Mouse (Mus musculus): ENCODE data around the gene Itgav.
"Not testable (repeated sequence)": the region's sequence is repeated elsewhere in the genome, so short reads cannot be mapped to it uniquely, and the experiment has no call there.

Itgav gene

GRCm38 (mm10) chr2:83709896-83710524, 14.2 kb upstream of the Itgav start:
- intact Hi-C loops (cut with DNase I): no loop called here

DNA sequence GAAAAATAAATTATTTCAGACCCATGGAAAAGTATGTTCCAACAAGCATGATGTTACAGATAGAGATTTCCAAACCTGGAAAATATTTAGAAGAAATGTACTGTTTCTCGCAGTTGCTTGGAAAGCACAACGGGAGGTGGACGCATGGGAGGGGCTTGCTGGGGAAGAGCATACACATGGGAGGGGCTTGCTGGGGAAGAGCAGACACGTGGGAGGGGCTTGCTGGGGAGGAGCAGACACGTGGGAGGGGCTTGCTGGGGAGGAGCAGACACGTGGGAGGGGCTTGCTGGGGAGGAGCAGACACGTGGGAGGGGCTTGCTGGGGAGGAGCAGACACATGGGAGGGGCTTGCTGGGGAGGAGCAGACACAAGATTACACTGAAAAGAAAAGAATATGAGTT, 10.9 kb upstream of the Itgav start:
- intact Hi-C loops (cut with DNase I): not testable (repeated sequence)

DNA sequence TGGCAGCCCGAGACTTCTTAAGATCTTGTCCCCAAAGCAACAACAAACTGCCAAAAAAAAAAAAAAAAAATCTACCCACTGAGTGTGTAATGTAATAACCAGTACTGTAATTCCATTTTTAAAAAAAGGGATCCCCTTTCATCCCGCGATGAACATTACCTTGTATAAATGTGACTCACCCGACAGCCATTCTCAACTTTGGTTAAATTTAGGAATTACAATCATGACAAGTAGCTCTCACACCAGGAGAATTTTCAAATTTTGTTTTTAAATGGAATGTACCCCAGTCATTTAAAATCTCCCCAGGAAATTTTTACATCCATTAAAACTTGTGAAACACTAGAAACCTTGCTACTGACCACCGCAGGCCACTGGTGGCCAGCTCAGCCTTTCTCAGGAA, 10.3 kb upstream of the Itgav start:
- intact Hi-C loops (cut with DNase I): loop anchor here (1.0 kb wide), 1 partner anchor 10 kb away; the partner anchor contains the start of gene Itgav

GRCm38 (mm10) chr2:83714783-83715182, 9.4 kb upstream of the Itgav start:
- intact Hi-C loops (cut with DNase I): loop anchor here (1.0 kb wide), 1 partner anchor 10 kb away; the partner anchor contains the start of gene Itgav

- intact Hi-C loops (cut with DNase I): no loop called here
Measured at GRCm38 (mm10) chr2:83718341-83718740, 5.9 kb upstream of the Itgav start.

DNA sequence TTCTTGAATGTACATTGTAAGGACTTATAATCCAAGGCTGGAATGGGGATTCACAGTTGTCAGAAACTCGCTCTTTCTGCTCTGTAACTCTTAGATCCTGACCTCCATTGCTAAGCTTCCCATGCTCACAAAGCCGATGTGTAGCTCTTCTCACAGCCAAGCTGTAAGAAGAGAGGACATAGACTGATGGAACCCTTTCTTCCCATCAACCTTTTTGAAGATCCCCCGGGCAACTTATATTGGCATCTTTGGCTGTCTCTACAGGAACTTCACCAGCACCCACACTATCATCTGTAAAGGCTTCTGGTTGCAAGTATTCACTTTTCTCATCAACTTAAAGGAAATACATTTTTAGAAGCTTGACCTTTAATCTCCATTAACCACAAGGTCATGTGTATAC, 2.6 kb upstream of the Itgav start:
- intact Hi-C loops (cut with DNase I): loop anchor here (5.0 kb wide), 1 partner anchor 51 kb away; no protein-coding TSS in a partner anchor

DNA sequence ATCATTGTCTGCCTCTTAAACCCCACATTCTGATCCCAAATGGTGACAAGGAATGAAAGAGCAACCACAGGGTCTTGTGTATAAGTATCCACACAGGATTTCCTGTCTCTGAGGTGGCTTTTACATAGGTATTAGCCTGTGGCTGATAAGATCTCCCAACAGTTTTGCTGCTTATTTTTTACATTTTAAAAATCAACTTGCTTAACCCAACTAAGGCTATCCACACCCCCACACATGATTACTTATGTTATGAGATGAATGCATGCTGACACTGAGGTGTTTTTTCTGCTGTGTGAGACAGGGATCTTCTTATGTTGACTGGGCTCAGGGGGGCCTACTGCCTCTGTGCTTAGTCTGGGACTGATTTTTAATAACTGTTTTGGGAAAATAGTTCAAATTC, 1.3 kb upstream of the Itgav start:
- intact Hi-C loops (cut with DNase I): loop anchor here (5.0 kb wide), 1 partner anchor 49 kb away; no protein-coding TSS in a partner anchor

DNA sequence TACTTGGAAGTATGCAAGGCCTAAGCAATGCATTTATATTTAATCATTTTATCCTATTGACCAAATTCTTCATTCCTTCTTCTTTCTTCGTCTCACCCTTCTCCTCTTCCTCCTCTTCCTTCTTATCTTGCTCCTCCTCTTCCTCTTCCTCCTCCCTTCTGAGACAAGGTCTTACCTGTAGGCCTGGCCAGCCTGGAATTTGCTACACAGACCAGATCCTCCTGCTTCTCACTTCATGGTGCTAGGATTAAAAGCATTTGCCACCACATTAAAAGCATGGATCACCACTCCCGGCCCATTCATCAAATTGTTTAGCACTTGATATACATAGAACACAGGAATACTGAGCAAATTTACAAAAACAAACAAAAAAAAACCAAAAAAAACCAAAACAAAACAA, 851 bp upstream of the Itgav start:
- intact Hi-C loops (cut with DNase I): loop anchor here (5.0 kb wide), 1 partner anchor 49 kb away; no protein-coding TSS in a partner anchor

DNA sequence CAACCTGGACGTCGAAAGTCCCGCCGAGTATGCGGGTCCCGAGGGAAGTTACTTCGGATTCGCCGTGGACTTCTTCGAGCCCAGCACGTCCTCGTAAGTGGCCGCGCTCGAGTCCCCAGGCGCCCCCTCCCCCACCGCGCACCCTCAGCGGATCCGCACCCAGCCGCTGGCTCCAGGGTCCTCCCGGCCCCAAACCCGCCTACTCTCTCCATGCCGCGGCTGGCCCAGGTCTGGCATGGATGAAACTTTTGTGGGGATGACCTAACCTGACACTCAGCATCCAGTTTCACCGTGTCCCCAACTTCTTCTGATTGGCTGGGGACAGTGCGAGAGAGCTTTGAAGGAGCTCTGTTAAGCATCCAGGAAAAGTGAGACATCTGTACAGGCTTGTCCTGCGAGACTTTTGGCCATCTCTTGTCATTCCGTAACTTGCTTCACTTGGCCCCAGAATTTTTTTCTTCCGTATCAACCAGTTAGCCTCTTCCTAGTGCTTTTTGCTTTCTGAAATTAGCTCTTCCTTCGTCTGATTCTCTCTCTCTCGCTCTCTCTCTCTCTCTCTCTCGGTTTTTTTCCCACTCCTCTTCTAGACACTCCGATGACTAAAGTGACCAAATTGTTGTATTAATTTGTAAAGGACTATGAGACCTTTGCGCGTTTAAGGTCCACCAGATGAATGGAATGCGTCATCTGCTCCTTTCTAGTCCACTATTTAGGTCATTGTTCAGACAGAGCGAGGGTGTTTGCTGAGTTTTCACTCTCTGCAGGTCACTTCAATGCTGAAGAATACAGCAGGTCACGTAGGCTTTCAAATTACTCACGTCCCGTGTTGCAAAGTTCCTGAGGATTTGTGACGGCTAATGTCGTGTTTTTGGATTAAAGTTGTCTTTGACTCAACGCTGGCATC, 882 bp downstream of the Itgav start:
- intact Hi-C loops (cut with DNase I): loop anchor here (1.0 to 5.0 kb wide), 2 partner anchors 11 to 47 kb away; no protein-coding TSS in a partner anchor

DNA sequence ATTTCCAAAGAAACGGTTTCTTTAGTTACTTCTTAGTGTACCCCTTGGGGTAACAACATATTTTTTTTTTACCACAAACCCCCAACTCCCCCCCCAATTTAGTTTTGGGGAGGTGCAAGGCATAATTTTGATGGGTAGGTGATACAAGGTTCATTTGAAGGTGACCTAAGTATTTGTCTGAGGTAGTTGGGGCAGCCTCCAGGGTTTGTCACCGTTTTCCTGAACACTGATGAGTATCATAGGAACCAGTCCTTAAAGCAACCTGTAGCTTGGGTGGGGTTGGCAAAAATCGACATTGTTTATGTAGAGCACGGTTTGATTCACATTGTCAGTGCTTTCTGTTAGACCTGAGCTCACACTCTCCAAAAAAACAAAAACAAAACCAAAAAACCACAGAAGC, 1.6 kb downstream of the Itgav start:
- intact Hi-C loops (cut with DNase I): no loop called here

DNA sequence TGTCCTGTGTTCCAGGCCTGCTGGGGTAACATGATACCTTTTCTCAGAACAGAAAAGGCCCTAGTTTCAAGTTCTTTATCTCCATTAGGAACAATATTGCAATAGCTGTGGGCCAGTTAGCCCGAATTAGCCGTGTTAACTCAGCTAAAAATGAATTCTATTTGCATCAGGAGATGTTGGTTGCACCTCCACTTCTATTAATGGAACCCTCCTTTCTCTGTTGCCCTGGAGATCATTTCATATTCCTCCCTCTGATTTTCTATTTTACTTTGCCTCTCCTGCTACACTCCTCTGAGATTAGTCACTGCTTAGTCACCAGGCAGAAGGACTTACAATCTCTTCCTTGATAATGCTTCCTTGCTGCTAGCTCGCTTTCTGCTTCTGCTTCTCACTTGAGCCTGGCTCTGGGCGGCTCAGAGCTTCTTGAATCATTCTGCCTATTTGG, 4.1 kb downstream of the Itgav start:
- intact Hi-C loops (cut with DNase I): no loop called here

DNA sequence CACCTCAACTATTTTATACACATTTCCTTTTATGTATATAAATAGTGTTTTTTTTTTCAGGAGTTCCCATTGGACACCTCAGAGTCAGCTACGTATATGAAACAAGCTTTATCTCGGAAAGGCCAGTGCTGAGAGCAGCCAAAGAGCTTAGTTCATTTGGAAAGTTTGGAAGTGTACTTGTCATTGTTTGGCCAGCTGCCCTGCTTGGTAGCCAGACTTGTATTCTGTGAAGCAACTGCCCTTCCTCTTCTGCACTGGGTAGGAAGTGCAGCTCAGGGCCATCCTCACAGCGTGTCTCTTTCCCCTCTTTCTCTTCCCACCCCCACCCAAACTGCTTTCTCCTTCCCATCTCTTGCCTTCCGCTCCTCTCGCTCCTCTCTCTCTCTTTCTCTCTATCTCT, 5.1 kb downstream of the Itgav start:
- intact Hi-C loops (cut with DNase I): no loop called here

- intact Hi-C loops (cut with DNase I): no loop called here
Measured at GRCm38 (mm10) chr2:83732896-83733295, 8.7 kb downstream of the Itgav start.

DNA sequence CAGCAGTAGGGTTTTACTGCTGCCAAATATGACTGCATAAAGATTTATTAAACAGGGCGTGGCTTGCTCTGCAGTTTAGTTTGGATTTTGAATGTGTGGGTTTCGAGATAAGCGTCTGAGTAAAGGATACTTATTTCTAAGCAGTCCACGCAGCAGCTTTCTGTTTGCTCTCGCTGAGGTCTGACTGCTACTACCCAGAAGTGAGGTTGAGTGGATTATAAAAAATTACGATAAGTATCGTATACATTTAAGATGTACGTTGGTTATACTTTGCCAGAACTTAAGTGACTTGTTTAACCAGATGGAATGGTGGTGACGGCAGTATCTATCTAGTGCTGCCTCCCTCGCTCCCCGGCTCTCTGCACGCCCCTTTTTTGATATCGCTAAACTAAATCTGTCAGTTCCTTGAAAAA, 9.8 kb downstream of the Itgav start:
- intact Hi-C loops (cut with DNase I): no loop called here

- intact Hi-C loops (cut with DNase I): no loop called here
Measured at GRCm38 (mm10) chr2:83735276-83735675, 11.1 kb downstream of the Itgav start.

DNA sequence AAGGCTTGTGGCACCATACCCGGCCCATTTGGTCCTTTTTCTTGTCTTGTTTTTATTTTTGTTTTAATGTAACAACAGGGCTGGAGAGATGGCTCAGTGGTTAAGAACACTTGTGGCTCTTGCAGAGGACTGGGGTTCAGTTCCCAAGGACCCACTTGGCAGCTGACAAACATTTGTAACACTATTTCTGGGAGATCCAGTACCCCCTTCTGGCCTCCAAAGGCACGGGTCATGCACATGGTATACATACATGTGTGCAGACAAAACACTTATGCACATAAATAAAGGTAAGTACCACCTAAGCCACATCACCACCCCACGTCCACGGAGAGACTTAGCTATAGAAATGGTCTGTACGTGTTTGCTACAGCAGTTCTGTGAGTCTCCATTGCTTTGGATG, 12.6 kb downstream of the Itgav start:
- intact Hi-C loops (cut with DNase I): no loop called here

DNA sequence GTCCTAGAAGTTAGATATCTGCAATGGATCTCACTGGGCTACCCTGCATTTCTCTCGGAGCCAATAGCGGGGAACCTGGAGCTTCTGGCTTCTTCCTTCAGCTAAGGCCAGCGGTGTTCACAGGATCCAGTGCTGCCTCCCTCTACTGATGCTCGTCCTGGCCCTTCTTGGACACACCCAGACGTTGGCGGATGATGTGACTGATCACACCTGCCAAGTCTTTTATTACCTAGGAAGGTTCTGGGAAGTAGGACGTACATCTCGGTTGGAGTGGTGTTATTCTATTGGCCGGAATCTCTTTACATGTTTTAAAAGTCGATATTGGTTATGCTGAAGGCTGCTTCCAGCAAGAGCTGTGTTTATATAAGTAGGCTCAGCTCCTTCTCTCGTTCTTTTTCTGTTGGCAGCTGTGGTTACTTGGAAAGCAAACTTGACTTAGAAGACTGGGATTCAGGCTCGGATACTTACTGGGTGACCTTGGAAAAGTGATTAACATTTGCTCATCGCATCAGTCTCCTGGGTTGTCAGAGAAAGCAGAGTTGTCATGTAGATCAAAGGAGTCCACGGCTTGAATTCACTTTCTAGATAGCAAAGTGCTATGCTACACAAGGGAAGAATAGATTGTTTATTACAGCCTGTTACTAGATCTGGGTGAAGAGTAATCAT, 14.5 kb downstream of the Itgav start:
- intact Hi-C loops (cut with DNase I): no loop called here

DNA sequence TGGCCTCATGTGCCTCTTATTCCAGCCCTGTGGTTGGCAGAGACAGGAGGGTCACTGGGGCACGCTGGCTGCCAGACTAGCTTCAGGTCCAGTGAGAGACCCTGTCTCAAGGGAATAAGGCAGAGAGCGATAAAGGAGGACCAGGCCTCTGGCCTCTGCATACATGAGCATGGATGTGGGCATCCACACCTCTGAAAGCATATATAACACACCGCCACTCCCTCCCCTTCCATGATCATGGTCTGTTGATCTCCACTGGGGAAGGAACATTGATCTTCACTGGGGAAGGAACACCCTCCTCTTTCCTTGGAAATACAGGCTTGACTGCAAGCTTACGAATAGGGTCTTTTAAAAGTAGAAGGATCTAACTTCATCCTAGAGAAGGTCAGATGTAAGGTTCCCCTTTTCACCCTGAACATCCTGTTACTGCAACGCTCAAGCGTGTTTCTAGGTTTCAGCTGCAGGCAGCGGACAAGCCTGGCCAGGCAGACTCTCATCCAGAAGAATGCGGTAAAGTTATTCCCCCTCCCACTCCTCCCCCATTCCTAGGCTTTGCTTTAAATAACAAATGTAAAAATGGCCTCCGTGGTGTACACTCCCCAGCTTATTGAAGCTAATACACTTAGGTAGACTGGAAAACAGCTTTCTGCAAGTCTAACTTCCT, 15.4 kb downstream of the Itgav start:
- intact Hi-C loops (cut with DNase I): no loop called here

GRCm38 (mm10) chr2:83740601-83741031, 16.4 kb downstream of the Itgav start:
- intact Hi-C loops (cut with DNase I): no loop called here

DNA sequence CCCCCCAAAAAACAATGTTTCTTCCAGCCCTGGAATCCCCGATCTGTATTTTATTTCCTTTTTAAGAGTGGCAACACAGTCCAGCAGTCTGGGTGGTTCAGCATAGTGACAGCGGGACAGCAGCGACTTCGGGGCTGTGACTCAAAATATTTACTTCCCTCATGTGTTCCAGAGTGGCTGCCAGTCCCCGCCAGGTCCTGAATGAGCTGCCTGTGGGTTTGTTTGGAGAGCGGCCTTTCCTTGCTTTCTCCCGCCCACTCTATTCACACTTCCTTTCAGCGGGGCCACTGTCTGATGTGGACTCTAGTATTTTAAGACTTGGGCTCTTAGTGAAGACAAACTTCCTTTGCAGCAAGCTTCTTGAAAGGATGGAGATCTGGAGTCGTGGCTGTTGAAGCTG, 18.0 kb downstream of the Itgav start:
- intact Hi-C loops (cut with DNase I): no loop called here

- intact Hi-C loops (cut with DNase I): no loop called here
Measured at GRCm38 (mm10) chr2:83742836-83743235, 18.6 kb downstream of the Itgav start.

Data from adrenal gland (tissue).